Mouse (Mus musculus) layer of hippocampus, adult 9-10 months (tissue): Measurements from ENCODE around the gene Depp1.

Source experiments
- DNase-seq: peaks from one replicate; pipeline ENCODE4 v3.0.0; 2022; ENCODE audit warnings: low spot score

The Depp1 gene

DNA sequence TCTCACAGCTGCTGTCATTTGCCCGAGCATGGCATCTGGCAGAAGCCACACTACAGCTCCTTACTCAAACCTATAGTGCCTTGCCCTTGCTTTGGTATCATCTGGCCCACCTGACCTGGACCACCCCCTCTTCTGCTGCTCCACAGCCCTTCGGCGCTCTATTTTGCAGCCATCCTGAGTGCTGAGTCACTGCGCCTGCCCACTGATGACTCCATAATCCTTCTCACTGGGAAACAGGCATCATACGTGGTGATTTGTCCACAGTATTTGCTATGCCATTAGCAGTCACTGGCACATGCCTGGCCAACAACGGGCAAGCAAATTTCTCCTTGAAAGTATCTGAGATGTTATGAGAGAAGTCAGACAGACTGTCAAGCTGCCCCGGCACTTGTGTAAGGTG lies 598 bp upstream of the Depp1 start:
- no peak for DNase-seq

DNA sequence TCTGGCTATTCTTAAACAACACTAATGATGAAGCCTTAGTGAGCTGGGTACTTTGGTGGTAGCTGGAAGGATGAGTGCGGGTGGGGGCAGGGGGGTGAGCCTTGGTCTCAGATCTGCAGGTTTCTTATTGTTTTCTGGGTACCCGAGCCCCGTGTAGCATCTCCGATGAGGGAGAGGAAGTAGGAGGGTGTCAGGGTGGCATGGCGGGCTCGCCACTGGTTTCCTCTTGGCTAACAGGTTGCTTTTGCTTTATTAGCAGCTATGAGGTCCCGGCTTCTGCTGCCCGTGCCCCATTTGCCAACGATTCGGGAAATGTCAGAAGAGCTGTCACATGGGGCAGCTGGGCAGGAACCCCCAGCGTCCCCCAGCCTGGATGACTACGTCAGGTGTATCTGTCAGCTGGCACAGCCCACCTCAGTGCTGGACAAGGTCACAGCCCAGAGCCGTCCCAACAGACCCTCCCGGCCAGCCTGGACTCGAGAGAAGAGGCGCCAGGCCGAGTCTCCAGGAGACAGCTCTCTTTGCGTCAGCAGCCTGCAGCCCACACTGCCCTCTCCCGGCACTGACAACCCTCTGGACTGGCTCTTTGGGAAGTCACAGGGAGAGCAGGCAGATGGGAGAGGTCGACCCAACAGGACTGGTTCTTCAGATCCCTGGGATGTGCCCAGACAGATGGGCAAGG lies 1.2 kb downstream of the Depp1 start:
- DNase-seq = no peak

DNA sequence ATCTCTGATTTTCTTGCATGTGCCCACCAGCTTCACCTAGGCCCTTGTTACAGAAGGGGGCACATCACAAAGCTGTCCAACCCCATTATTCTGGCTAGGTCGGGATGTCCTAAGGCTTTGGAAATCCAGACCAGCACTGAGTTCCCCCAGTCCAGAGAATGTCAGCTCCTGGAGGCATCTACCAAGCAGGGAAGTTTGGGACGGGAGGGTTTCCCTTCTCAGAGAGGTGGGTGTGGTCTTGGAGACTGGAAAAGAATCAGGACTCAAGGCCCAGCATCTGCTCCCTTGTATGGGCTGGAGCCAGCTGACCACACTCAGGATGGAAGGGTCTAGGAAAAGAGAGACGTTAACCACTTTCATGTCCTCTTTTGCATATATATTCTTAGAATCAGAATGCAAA lies 2.8 kb downstream of the Depp1 start:
- DNase-seq = no peak

DNA sequence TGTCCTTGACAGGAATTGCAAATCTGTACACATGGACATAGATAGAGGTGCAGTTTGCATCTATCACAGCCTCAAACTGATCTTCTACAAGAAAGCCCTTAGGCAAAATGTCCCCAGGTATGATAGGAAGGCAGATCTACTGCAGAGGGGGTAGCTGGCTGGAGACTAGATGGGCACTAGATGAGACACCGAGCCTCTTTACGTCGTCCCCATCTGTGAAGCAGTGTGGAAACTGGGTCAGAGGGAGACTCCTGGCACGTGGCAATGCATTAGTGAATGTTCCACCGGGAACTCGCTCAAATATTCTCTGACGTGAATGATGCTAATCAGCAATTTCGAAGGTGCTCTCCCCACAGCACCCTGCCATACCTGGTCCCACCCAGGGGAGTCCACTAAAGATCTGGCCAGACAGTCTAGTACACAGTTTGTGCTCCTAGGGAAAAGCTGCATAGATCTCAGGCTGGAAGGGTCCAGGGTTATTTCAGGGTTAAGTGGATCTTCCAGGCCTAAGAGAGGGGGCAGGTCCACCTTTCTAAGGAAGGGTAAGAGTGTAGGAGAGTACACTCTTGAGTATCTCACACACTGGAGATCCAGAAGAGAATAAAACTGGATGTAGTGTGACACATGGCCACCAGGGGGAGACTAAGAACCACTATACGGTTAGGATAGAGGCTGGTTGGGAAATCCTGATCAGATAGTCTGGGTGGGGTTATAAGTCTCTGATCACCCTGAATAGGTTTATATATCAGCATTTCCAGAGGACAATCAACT lies 3.5 kb downstream of the Depp1 start:
- peak; percentile 68 for DNase-seq

DNA sequence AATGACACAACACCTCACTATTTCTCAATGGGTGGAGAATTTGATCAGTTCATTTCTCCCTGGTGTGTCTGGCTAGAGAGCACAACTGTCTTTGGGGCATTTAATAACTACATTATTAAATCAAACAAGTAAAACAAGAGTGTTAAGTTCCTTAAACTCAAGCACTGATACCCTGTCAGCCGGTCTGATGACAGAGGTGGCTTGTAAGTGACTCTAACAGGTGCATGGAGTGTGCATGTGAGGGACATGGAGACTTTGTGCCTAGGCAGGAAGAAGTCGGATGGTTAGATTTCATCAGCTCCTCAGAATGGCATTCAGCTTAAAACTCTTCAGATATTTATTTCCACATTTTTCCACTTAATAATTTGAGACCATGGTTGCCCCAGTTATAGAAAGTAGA lies 13.0 kb downstream of the Depp1 start:
- DNase-seq = no peak

DNA sequence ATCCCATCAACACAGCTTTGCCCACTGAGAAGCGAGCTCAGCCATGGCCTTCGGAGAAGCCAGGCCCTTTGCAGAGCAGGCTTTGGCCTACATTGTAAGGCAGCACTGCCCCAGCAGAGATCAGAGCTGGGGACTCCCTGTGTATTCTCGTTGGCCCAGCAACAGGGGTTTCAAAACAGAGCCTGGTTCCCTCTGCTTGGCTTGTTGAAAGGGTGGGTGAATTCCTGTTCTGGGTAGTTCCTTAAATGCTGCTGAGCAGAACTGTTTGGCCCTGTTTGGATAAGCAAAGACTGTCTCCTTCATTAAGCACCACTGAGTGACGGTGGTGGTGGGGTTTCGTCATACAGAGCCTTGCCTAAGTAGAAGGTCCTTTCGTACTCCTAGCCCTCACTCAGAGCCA lies 13.6 kb downstream of the Depp1 start:
- DNase-seq = no peak

DNA sequence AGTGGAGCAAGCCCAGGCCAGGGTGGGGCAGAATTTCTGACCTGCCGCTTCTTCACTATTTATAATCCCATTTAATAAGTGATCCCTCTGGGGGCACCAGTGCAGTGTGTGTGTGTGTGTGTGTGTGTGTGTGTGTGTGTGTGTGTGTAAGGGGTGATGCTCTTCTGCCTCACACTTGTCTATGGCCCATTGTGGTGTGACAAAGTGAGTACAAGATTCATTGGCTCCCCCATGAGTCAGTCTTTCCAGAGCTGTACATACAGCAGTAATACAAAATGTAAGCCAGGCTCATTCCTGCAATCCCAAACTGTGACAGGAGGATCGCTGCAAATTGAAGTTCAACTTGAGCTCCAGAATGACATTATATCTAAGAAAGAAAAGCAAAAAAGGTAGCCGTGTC lies 14.4 kb downstream of the Depp1 start:
- DNase-seq = no peak

DNA sequence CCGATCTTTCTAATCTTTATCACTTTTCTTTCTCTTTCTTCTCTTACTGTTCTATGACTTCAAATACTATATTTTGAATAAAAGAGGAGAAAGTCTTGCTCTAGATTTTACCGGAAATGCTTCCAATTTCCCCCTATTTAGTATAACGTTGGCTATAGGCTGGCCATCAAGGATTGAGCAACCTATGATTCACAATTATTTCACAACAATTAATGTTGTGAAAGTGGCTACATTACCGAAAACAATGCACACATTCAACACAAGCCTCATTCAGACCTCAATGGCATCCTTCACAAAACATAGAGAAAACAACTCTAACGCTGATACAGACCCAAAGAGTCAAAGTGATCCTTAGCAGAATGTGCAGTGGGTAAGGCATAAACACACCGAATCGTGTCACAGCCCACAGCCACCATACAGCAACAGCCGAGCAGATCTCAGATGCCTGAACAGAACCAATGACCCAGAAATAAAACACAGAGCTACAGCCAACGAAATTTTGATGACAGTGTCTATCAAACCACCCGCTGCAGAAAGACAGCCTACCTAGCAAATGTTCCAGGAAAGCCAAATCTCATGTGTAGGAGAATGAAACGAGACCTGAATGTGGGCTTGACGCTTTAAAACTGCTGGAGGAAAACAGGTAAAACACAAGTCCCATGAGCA lies 15.8 kb downstream of the Depp1 start:
- DNase-seq = no peak

DNA sequence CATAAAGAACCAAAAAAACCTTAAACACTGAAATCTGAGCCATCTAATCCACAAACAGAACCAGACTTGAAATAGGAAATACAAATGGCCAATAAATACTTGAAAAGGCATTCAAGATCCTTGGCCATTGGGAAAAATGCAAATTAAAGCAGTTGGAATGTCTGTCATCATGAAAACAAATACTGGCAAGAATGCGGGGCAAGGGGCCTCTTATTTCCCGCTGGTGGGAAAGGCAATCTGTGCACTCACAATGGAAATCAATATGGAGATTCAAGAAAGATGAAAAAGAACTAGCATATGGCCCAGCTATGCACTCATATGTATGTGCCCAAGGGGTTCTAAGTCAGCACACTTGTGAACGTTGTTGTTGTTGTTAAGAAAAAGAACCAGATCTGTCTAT lies 16.5 kb downstream of the Depp1 start:
- DNase-seq = no peak

DNA sequence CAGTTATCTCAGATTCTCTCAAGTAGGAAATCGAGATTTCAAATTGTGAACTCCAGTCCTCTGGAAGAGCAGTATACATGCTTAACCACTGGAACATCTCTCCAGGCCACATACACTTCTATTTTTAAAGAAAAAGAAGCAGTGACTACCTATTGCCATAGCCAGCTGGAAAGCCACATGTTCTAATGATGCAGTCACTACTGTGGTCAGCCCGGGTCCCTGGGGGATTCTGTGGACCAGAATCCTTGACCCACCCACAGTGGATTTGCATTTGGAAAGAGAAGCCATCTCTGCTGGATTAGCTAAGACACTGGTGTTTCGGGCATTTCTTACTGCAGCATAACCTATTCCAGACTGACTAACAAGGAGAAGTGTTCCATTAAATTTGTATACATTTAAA lies 17.0 kb downstream of the Depp1 start:
- DNase-seq = no peak

DNA sequence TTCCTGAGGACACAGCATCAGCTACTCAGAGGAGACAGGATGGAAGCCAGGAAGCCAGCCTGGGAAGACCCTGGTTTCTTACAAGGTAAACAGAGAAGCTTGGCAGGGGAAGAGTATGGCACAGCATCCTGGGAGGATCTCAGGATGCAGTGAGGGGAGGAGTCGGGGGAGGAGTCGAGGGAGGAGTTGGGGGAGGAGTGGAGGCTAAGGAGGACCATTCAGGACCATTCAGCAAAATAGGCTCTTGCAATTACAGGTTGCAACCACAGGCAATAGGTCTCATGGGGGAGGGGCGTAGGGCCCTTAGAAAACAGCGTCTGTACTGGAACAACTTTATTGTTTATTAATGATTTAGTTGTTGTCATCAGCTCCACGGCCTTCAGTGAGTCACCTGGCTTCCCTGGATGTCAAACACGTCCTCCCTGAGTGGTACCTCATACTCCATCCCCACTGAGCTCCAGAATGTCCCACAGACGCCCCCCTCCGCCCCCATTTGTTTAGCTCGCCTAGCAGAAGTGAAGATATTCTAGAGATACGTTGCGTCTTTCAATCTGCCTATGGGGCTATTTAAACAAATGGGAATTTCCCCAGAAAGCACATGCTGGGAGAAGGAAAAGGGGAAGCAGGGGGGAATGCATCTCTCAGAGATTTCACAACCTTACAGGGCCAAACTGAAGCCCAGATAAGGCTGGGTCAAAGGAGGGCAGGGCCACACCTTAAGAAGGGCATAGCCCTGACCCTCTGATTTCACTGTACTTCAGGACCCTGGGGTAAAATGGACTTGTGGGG lies 18.5 kb downstream of the Depp1 start:
- no peak for DNase-seq

DNA sequence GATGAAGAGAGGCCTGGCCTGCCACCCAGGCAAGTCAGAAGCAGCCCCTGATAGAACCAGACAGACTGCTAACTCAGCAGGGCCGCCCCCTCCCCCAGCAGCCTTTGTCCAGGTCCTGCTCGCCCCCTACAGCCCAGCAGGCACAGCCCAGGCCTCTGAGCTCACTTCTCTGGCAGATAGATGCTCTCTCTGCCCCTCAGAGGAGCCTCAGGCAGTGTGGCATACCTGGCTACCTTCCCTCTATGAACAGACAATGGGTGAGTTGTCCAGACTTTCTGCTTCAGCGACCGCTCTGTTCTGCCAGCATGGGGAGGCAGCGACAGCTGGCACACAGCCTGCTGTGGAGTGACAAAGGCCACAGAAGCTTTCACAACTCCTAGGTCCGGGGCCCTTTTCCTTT lies 19.7 kb downstream of the Depp1 start:
- DNase-seq = no peak

DNA sequence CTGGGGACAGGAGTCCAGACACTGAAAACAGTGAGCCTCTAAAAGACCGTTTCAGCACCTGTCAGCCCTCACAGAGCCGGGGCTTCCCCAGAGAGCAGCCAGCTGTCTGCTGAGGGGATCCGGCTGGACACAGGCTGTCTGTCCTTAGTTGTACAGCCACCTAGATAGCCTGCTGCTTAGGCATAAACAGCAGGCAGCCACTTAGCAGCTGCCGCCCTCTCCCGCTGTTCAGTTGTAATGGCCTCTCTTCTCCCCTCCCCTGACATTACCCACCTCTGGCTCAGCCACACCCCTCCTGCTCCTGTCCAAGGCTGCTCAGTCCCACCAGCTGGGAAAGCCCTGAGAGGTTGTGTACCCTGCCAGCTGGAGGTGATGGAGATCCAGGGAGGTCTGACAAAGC lies 20.6 kb downstream of the Depp1 start:
- DNase-seq = no peak

DNA sequence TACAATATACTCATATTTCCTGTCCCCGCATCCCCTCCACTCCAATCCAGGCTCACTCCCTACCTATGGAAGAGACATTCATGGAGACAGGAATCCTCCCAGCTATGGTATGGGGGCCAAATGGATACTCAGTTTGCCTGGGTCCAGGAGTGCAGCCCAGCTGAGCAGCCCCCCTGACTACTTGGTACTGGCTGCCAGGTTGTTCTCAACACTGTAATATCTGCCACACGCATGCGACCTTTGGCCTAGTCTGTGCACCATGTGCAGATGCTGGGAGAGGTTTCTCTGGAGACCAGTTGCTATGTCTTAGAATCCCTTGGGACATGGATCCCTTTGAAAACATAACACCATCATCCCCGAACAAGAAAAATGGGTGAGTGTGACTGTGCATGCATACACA lies 21.4 kb downstream of the Depp1 start:
- DNase-seq = no peak

DNA sequence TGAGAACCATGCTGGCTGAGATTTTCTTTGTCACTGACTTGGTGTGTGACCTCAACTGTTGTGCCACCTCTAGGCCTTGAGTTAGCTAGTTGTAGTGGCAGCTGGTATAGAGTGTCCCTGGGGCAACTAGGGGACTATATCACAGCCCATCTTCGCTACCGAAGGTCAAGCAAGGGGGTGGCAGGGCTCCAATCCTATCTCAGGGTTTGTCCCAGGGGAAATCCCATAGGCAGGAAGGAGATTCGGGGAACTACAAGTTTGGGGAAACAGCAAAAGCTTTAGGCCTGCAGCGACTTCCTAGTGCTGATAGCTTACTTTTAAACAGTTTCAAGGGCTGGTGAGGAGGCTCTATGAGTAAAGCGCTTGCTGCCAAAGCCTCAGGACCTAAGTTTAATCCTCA lies 21.9 kb downstream of the Depp1 start:
- DNase-seq = no peak

DNA sequence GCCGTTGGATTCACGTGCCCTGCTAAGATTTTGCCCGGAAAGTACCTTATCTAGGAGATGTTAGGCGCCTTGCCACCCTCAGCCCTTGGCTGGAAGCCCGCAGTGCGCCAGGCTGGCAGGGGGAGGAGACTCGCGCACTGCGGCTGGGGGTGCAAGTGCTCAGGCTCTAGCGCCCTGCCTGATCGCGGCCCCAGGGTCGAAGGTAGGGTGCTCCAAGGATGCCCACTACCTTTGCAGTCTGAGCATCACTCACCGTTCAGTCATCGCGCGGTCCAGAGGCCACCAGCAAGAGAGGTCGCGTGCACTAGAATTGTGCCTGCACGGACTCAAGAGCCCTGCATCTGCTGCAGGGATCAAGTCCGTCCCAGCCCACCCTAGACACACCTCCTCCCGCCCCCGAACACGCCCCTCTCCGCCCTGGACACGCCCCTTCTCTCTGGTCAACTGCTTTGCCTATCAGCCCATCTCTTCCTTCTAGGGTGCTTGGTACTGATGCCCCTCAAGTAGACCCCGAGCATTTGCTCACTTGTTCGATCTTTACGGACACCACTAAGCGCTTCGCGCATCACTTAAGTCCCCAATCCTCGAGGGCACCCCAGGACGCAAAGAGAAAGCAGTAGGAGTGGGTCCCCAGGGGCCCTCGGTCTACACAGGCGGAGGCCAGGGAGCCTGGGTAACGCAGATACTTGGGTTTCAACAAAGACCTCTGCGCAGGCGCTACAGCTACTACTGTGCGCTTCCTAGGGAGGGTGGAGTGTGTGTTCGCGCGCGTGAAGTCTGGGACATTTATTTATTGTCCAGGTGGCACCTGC lies 23.3 kb downstream of the Depp1 start, which contains the start of gene Rassf4:
TSS of gene Rassf4 (minus strand) at position 482 of the 812 bp plus-strand sequence.
- DNase-seq = peak; percentile 59

DNA sequence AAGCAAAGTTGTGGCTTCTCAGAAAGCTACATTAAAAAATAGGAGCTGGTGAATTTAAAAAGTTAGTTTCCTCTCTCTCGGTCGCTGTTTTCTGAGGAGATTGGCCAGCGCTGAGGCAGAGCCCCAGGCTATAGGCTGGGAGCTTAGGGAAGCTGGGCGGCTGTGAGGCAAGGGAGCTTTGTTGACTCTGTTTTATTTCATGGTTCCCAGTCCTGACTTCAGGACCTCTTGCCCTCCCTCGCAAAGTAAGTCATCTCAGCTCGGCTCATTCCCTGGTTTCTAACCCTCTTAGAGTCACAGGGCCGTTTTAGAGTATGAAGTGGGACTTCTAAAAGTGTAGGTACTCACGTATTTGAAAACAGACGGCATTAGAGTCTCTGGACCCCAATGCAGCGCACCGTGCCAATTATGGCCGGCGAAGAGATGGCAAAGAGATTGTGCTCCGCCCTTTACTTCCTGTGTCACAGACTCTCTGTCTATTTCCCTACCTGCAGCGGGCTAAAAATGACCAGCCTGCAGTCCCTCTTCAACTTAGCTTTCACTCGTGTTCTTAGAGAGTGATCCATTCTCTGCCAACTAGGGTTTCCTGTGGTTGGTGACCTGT lies 24.0 kb downstream of the Depp1 start:
- no peak for DNase-seq

DNA sequence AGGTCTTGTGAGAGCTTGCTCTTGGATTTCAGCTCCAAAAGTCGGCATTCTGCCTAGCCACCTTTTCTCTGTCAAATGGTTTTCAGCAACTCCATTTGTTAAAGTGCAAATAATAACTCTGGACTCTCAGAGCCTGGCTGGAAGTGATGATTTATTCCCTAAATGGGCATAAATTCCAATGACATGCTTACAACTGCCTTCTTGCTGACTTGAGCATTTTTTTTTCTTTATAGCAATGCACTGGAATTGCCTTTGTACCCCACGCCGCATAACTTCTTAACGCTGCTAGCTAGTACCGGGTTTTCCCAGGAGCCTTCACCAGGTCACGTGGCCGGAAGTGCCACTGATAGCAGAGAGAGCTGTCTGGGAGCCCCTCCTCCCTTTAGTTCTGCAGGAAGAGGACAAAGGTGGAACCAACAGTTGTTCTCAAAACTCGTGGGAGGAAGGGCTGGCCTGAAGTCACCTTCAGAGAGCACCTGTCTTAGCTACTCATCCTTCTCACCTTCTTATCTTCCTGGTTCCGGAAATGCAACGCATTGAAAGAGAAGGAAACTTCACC lies 26.0 kb downstream of the Depp1 start:
- DNase-seq = no peak

DNA sequence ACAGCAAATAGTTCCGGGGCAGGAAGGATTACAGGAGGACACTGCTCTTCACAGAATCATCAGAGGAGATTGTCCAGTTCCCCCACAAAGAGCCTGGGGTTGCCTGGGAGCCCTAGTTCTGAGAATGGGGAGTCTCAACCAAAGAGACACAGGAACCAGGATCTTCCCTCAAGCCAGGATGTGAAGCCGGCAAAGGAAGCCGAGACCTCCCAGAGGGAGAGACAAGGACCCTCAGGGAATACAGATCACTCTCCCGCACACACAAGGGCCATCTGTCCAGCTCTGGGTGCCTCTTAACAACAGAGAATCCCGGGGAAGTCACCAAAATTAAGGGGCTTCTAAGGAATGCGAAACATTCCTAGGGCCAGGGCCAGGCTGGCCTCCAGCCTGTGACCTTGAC lies 26.9 kb downstream of the Depp1 start:
- no peak for DNase-seq

DNA sequence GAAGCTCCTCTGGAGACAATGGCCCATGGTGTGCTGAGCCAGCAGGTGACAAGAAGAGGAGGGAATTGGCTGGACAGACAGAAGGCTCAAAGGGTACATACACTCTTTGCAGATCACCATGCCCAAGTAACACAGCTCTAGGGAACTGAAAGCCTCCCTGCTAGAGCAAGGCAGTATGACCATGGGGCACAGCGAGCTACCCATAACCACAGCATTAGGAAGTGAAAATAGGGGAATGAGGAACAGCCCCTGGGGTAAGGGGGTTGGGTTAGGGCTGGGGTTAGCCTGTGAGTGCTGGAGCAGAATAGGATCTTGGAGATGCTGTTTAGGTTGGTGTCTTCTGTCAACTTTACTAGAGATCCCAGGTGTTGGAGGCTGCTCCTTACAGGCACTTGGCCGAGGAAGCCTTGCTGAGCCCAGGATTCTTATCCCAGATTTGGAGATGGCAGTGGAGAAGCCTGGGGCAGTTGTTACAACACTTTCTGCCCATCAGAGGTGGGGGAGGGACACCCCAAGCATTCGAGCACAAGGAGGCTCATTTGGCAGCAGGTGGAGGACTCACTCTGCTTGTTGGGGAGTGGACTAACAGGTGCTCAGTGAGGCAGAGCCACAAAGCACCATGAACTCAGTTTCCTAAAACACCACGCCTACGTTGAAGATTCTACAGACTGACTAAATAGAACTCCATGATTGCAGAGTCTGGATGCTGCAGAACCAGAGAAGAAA lies 29.3 kb downstream of the Depp1 start:
- DNase-seq = no peak
